Mouse (Mus musculus): Measurements from ENCODE around the gene Itga11. TPM values are rescaled to one million over a fixed set of nuclear protein-coding genes. Genes with fewer than 3 reads are reported as not detected.
A peak's percentile ranks its signal among the peaks of the same experiment; 100 is the strongest.

The Itga11 gene
- polyA plus RNA-seq, 1 experiment from 2014 or later, result 0.45 TPM

GRCm38 (mm10) chr9:62825791-62826393, 148.3 kb downstream of the Itga11 start:
- H3K27ac ChIP-seq, result 0 out of 2 replicates have a peak overlapping the region, but pooled peaks have one; percentile 26
- ATAC-seq (replicated peaks; ENCODE audit: low FRiP score, low read depth), result no peak
- H3K9me3 ChIP-seq (replicated peaks; ENCODE audit: low read length), result no peaks in the 10 kb centered on the region
- no peak for DNase-seq (ENCODE audit: low spot score)
- TF ChIP-seq CTCF (IDR thresholded peaks at IDR 0.05; ENCODE audit: low read depth), result no peak
- H3K4me2 ChIP-seq (ENCODE audit: low read length), result no peak overlapping the region
- H3K4me3 ChIP-seq (replicated peaks; ENCODE audit: low read depth, low read length), result no peak overlapping the region
- H3K9ac ChIP-seq (ENCODE audit: low read depth, low read length), result no peak overlapping the region
- WGBS, result 20% methylated on average over 9 of the region's 9 CpGs
- no peaks in the 10 kb centered on the region for H3K36me3 ChIP-seq (ENCODE audit: insufficient read depth, low read length)
- peaks cover 3% of the 10 kb centered on the region; the same call in 1 of the 2 replicates for H3K4me1 ChIP-seq (replicated peaks; ENCODE audit: insufficient read depth, low read length)
- H3K27me3 ChIP-seq (ENCODE audit: insufficient read depth, low read length), result no peaks in the 10 kb centered on the region

DNA sequence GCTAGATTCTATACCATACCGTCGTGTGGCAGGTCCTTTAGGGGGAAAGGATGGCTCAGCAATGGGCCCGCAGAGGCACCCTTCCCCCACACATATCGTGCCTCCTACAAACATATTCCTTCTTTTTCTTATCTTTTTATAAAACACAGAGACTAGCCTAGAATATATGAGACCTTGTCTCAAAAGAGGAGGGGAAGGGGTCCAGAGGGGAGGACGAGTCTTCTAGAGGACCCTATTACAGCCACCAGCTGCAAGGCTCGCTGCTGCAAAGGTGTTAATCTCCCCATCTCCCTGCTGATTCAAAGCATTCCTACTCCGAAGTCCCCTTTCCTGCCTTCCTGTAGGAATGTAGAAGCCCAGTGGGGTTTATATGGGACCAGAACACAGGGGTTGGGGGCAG, 148.8 kb downstream of the Itga11 start:
- Histone ChIP-seq H3K4me3 (replicated peaks; ENCODE audit: low read depth, low read length) (no peak overlapping the region), H3K27ac (no peak overlapping the region), H3K27me3 (ENCODE audit: insufficient read depth, low read length) (no peaks in the 10 kb centered on the region), H3K36me3 (ENCODE audit: insufficient read depth, low read length) (no peaks in the 10 kb centered on the region), H3K9ac (ENCODE audit: low read depth, low read length) (no peak overlapping the region), H3K4me1 (replicated peaks; ENCODE audit: insufficient read depth, low read length) (peaks cover 3% of the 10 kb centered on the region; the same call in 1 of the 2 replicates), H3K9me3 (replicated peaks; ENCODE audit: low read length) (no peaks in the 10 kb centered on the region), H3K4me2 (ENCODE audit: low read length) (no peak overlapping the region)
- TF ChIP-seq CTCF (IDR thresholded peaks at IDR 0.05; ENCODE audit: low read depth), result no peak
- DNase-seq (ENCODE audit: low spot score), result no peak
- no peak for ATAC-seq (replicated peaks; ENCODE audit: low FRiP score, low read depth)
- WGBS, result 18% methylated on average over 7 of the region's 7 CpGs

DNA sequence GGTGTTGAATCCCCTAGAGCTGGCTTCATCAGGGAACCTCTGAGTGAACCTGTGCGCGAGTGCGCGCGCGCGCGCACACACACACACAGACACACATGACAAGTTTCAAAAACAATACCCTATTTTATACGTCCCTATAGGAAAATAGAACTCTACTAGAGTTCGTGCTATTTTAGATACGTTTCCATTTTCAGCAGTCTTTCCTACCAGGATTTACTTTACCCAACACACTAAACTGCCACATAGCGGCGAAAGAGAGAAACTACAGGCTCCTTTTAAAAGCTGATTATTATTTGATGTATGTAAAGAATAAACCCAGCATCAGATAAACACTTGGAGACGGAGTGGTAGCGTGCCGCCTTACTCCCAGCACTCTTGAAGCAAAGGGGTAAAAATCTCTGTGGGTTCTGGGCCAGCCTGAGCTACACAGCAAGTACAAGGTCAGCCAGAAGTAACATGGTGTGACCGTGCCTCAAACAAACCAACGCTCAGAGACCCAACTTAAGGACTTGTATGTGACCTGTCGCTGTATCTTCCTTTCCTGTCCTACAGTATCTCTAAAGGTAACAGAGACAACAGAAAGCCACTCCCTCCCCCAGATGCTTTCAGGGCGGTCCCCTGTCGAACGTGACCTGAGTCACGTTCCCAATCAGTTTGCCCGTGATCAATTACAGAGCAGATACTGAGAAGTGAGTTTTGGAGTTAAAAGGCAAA, 150.5 kb downstream of the Itga11 start:
- no peaks in the 10 kb centered on the region for H3K36me3 ChIP-seq (ENCODE audit: insufficient read depth, low read length)
- H3K27me3 ChIP-seq (ENCODE audit: insufficient read depth, low read length), result no peaks in the 10 kb centered on the region
- H3K4me3 ChIP-seq (replicated peaks; ENCODE audit: low read depth, low read length), result peak overlapping the region; percentile 8; the same call in 1 of the 2 replicates
- H3K4me1 ChIP-seq (replicated peaks; ENCODE audit: insufficient read depth, low read length), result peaks cover 3% of the 10 kb centered on the region; the same call in 1 of the 2 replicates
- ATAC-seq (replicated peaks; ENCODE audit: low FRiP score, low read depth) (no peak), DNase-seq (ENCODE audit: low spot score) (peak; percentile 87)
- H3K27ac ChIP-seq, result peak overlapping the region; percentile 37; the same call in 1 of the 2 replicates
- 9% methylated on average over 24 of the region's 24 CpGs for WGBS
- TF ChIP-seq CTCF (IDR thresholded peaks at IDR 0.05; ENCODE audit: low read depth), result peak; percentile 71
- H3K9ac ChIP-seq (ENCODE audit: low read depth, low read length), result no peak overlapping the region
- peak overlapping the region; percentile 49 for H3K4me2 ChIP-seq (ENCODE audit: low read length)
- H3K9me3 ChIP-seq (replicated peaks; ENCODE audit: low read length), result no peaks in the 10 kb centered on the region

- Histone ChIP-seq H3K4me3 (replicated peaks; ENCODE audit: low read depth, low read length) (peak overlapping the region; percentile 8; the same call in 1 of the 2 replicates), H3K27me3 (ENCODE audit: insufficient read depth, low read length) (no peaks in the 10 kb centered on the region), H3K4me2 (ENCODE audit: low read length) (peak overlapping the region; percentile 49), H3K9me3 (replicated peaks; ENCODE audit: low read length) (no peaks in the 10 kb centered on the region), H3K36me3 (ENCODE audit: insufficient read depth, low read length) (no peaks in the 10 kb centered on the region), H3K9ac (ENCODE audit: low read depth, low read length) (no peak overlapping the region), H3K4me1 (replicated peaks; ENCODE audit: insufficient read depth, low read length) (peaks cover 3% of the 10 kb centered on the region; the same call in 1 of the 2 replicates), H3K27ac (peak overlapping the region; percentile 37; the same call in 1 of the 2 replicates)
- peak; percentile 99 for TF ChIP-seq CTCF (IDR thresholded peaks at IDR 0.05; ENCODE audit: low read depth)
- DNase-seq (ENCODE audit: low spot score), result peak; percentile 99
- under 1% methylated on average over 23 of the region's 23 CpGs for WGBS
- peak; percentile 96 for ATAC-seq (replicated peaks; ENCODE audit: low FRiP score, low read depth)
These were observed 151.0 kb downstream of the Itga11 start for GRCm38 (mm10) chr9:62828662-62829086.

DNA sequence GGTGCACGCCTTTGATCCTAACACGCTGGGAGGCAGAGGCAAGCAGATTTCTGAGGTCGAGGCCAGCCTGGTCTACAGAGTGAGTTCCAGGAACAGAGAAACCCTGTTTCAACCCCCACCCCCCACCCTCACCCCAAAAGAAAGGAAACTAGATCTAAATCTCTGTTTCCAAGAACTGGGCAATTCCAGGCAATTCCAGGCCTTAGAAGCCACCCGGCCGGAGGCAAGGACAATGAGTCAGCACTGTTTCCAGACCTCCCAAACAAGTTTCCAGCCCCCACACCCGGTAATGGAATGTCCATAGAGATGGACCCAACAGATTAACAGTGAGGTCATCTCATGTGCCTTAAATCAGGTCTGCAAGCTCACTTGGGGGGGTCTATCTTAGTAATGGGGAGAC, 152.3 kb downstream of the Itga11 start:
- no peak overlapping the region for H3K27ac ChIP-seq
- no peak overlapping the region for H3K4me2 ChIP-seq (ENCODE audit: low read length)
- H3K27me3 ChIP-seq (ENCODE audit: insufficient read depth, low read length), result no peaks in the 10 kb centered on the region
- no peak for ATAC-seq (replicated peaks; ENCODE audit: low FRiP score, low read depth)
- peaks cover 3% of the 10 kb centered on the region; the same call in 1 of the 2 replicates for H3K4me1 ChIP-seq (replicated peaks; ENCODE audit: insufficient read depth, low read length)
- H3K9me3 ChIP-seq (replicated peaks; ENCODE audit: low read length), result no peaks in the 10 kb centered on the region
- no peak overlapping the region for H3K9ac ChIP-seq (ENCODE audit: low read depth, low read length)
- no peaks in the 10 kb centered on the region for H3K36me3 ChIP-seq (ENCODE audit: insufficient read depth, low read length)
- H3K4me3 ChIP-seq (replicated peaks; ENCODE audit: low read depth, low read length), result no peak overlapping the region
- no peak for TF ChIP-seq CTCF (IDR thresholded peaks at IDR 0.05; ENCODE audit: low read depth)
- no peak for DNase-seq (ENCODE audit: low spot score)
- 69% methylated on average over 6 of the region's 6 CpGs for WGBS

Other genes starting within 250 kb of the Itga11 start
- gene Coro2b, start 140.8 kb upstream of the Itga11 start, polyA plus RNA-seq (2015; fragmentation: Nextera tagmentation; extraction: Ambion mirVana), result 11.0 and 12.0 TPM in 2 replicates
- gene Fem1b, start 134.1 kb downstream of the Itga11 start, polyA plus RNA-seq (2015; fragmentation: Nextera tagmentation; extraction: Ambion mirVana), result 15.1 and 15.4 TPM in 2 replicates
- 26.8 and 26.9 TPM in 2 replicates for gene Cln6, start 161.0 kb downstream of the Itga11 start, polyA plus RNA-seq (2015; fragmentation: Nextera tagmentation; extraction: Ambion mirVana)
- gene Calml4, start 180.3 kb downstream of the Itga11 start, polyA plus RNA-seq (2015; fragmentation: Nextera tagmentation; extraction: Ambion mirVana), result 301 and 303 TPM in 2 replicates